Mouse (Mus musculus): Measurements from ENCODE around the gene Ift88. TPM values are rescaled to one million over a fixed set of nuclear protein-coding genes. Genes with fewer than 3 reads are reported as not detected.

Ift88 gene
- 5.3 and 6.1 TPM in 2 replicates for polyA plus RNA-seq (2015; fragmentation: Nextera tagmentation; extraction: Ambion mirVana)

GRCm38 (mm10) chr14:57423432-57424211, at the start of gene Ift88:
Ift88 (plus strand) TSS chr14:57424062.
- no peaks in the 10 kb centered on the region for H3K36me3 ChIP-seq
- H3K9ac ChIP-seq, result peak within 1 kb of the TSS; percentile 83
- H3K27ac ChIP-seq (replicated peaks), result no peak within 1 kb of the TSS
- peak within 1 kb of the TSS; percentile 73 for H3K4me2 ChIP-seq
- H3K9me3 ChIP-seq, result no peaks in the 10 kb centered on the region
- peak; percentile 94 for ATAC-seq (ENCODE audit: extremely low read depth, insufficient number of reproducible peaks, low FRiP score, low TSS enrichment)
- 4% methylated on average over 41 of the region's 42 CpGs for WGBS
- peak within 1 kb of the TSS; percentile 80 for H3K4me3 ChIP-seq
- H3K27me3 ChIP-seq (replicated peaks), result peaks cover 16% of the 10 kb centered on the region
- H3K4me1 ChIP-seq, result peaks cover 3% of the 10 kb centered on the region; the same call in 1 of the 2 replicates

- 60% methylated on average over 9 of the region's 9 CpGs for WGBS
- no peaks in the 10 kb centered on the region for H3K36me3 ChIP-seq
- no peak overlapping the region for H3K4me3 ChIP-seq
- no peak overlapping the region for H3K9ac ChIP-seq
- no peaks in the 10 kb centered on the region for H3K27me3 ChIP-seq (replicated peaks)
- ATAC-seq (ENCODE audit: extremely low read depth, insufficient number of reproducible peaks, low FRiP score, low TSS enrichment), result no peak
- no peaks in the 10 kb centered on the region for H3K9me3 ChIP-seq
- no peak overlapping the region for H3K27ac ChIP-seq (replicated peaks)
- no peak overlapping the region for H3K4me2 ChIP-seq
- H3K4me1 ChIP-seq, result no peaks in the 10 kb centered on the region
These were observed 48.7 kb upstream of the Ift88 start for GRCm38 (mm10) chr14:57375205-57375604.

GRCm38 (mm10) chr14:57376016-57376415, 47.8 kb upstream of the Ift88 start:
- Histone ChIP-seq H3K27ac (replicated peaks) (no peak overlapping the region), H3K9me3 (no peaks in the 10 kb centered on the region), H3K9ac (no peak overlapping the region), H3K4me2 (no peak overlapping the region), H3K36me3 (no peaks in the 10 kb centered on the region), H3K4me1 (no peaks in the 10 kb centered on the region), H3K27me3 (replicated peaks) (no peaks in the 10 kb centered on the region), H3K4me3 (no peak overlapping the region)
- no peak for ATAC-seq (ENCODE audit: extremely low read depth, insufficient number of reproducible peaks, low FRiP score, low TSS enrichment)
- WGBS, result 72% methylated on average over 8 of the region's 8 CpGs

- H3K9ac ChIP-seq, result no peak overlapping the region
- no peaks in the 10 kb centered on the region for H3K27me3 ChIP-seq (replicated peaks)
- H3K27ac ChIP-seq (replicated peaks), result no peak overlapping the region
- no peak overlapping the region for H3K4me2 ChIP-seq
- no peak overlapping the region for H3K4me3 ChIP-seq
- no peaks in the 10 kb centered on the region for H3K9me3 ChIP-seq
- WGBS, result 69% methylated on average over 9 of the region's 9 CpGs
- no peaks in the 10 kb centered on the region for H3K36me3 ChIP-seq
- H3K4me1 ChIP-seq, result no peaks in the 10 kb centered on the region
- no peak for ATAC-seq (ENCODE audit: extremely low read depth, insufficient number of reproducible peaks, low FRiP score, low TSS enrichment)
These were observed 46.9 kb upstream of the Ift88 start for GRCm38 (mm10) chr14:57376956-57377355.

- no peak overlapping the region for H3K9ac ChIP-seq
- H3K27me3 ChIP-seq (replicated peaks), result no peaks in the 10 kb centered on the region
- no peak overlapping the region for H3K27ac ChIP-seq (replicated peaks)
- H3K4me3 ChIP-seq, result no peak overlapping the region
- H3K4me1 ChIP-seq, result no peaks in the 10 kb centered on the region
- H3K4me2 ChIP-seq, result no peak overlapping the region
- 63% methylated on average over 5 of the region's 5 CpGs for WGBS
- H3K9me3 ChIP-seq, result no peaks in the 10 kb centered on the region
- ATAC-seq (ENCODE audit: extremely low read depth, insufficient number of reproducible peaks, low FRiP score, low TSS enrichment), result no peak
- H3K36me3 ChIP-seq, result no peaks in the 10 kb centered on the region
These were observed 46.3 kb upstream of the Ift88 start for GRCm38 (mm10) chr14:57377531-57377930.

GRCm38 (mm10) chr14:57385667-57386066, 38.2 kb upstream of the Ift88 start:
- ATAC-seq (ENCODE audit: extremely low read depth, insufficient number of reproducible peaks, low FRiP score, low TSS enrichment), result no peak
- no peaks in the 10 kb centered on the region for H3K27me3 ChIP-seq (replicated peaks)
- no peak overlapping the region for H3K4me2 ChIP-seq
- H3K9ac ChIP-seq, result no peak overlapping the region
- no peaks in the 10 kb centered on the region for H3K36me3 ChIP-seq
- H3K9me3 ChIP-seq, result no peaks in the 10 kb centered on the region
- WGBS, result 65% methylated on average over 5 of the region's 5 CpGs
- H3K27ac ChIP-seq (replicated peaks), result no peak overlapping the region
- peaks cover 9% of the 10 kb centered on the region for H3K4me1 ChIP-seq
- no peak overlapping the region for H3K4me3 ChIP-seq

- no peaks in the 10 kb centered on the region for H3K36me3 ChIP-seq
- peaks cover 9% of the 10 kb centered on the region for H3K4me1 ChIP-seq
- ATAC-seq (ENCODE audit: extremely low read depth, insufficient number of reproducible peaks, low FRiP score, low TSS enrichment), result no peak
- WGBS, result 44% methylated on average over 14 of the region's 14 CpGs
- H3K9me3 ChIP-seq, result no peaks in the 10 kb centered on the region
- H3K4me3 ChIP-seq, result no peak overlapping the region
- peak overlapping the region; percentile 34 for H3K4me2 ChIP-seq
- peak overlapping the region; percentile 62 for H3K27ac ChIP-seq (replicated peaks)
- H3K9ac ChIP-seq, result no peak overlapping the region
- no peaks in the 10 kb centered on the region for H3K27me3 ChIP-seq (replicated peaks)
These were observed 36.9 kb upstream of the Ift88 start for GRCm38 (mm10) chr14:57386758-57387561.

- no peak for ATAC-seq (ENCODE audit: extremely low read depth, insufficient number of reproducible peaks, low FRiP score, low TSS enrichment)
- Histone ChIP-seq H3K9ac (no peak overlapping the region), H3K4me3 (no peak overlapping the region), H3K27ac (replicated peaks) (no peak overlapping the region), H3K4me2 (no peak overlapping the region), H3K36me3 (no peaks in the 10 kb centered on the region), H3K4me1 (peaks cover 15% of the 10 kb centered on the region), H3K27me3 (replicated peaks) (no peaks in the 10 kb centered on the region), H3K9me3 (no peaks in the 10 kb centered on the region)
- WGBS, result 55% methylated on average over 4 of the region's 4 CpGs
These were observed 32.2 kb upstream of the Ift88 start for GRCm38 (mm10) chr14:57391621-57392020.

GRCm38 (mm10) chr14:57392278-57392677, 31.6 kb upstream of the Ift88 start:
- no peak overlapping the region for H3K4me3 ChIP-seq
- WGBS, result 45% methylated on average over 5 of the region's 5 CpGs
- H3K27me3 ChIP-seq (replicated peaks), result peaks cover 3% of the 10 kb centered on the region
- no peak overlapping the region for H3K27ac ChIP-seq (replicated peaks)
- H3K4me2 ChIP-seq, result no peak overlapping the region
- H3K9ac ChIP-seq, result no peak overlapping the region
- no peaks in the 10 kb centered on the region for H3K9me3 ChIP-seq
- no peak for ATAC-seq (ENCODE audit: extremely low read depth, insufficient number of reproducible peaks, low FRiP score, low TSS enrichment)
- no peaks in the 10 kb centered on the region for H3K36me3 ChIP-seq
- peaks cover 9% of the 10 kb centered on the region for H3K4me1 ChIP-seq

- H3K9ac ChIP-seq, result no peak overlapping the region
- ATAC-seq (ENCODE audit: extremely low read depth, insufficient number of reproducible peaks, low FRiP score, low TSS enrichment), result no peak
- no peaks in the 10 kb centered on the region for H3K9me3 ChIP-seq
- H3K4me1 ChIP-seq, result peaks cover 11% of the 10 kb centered on the region; the same call in 1 of the 2 replicates
- H3K27ac ChIP-seq (replicated peaks), result no peak overlapping the region
- no peak overlapping the region for H3K4me3 ChIP-seq
- no peak overlapping the region for H3K4me2 ChIP-seq
- WGBS, result 81% methylated on average over 2 of the region's 2 CpGs
- H3K36me3 ChIP-seq, result no peaks in the 10 kb centered on the region
- H3K27me3 ChIP-seq (replicated peaks), result peaks cover 8% of the 10 kb centered on the region
These were observed 28.4 kb upstream of the Ift88 start for GRCm38 (mm10) chr14:57395470-57395869.

GRCm38 (mm10) chr14:57397221-57397620, 26.6 kb upstream of the Ift88 start:
- peaks cover 8% of the 10 kb centered on the region for H3K27me3 ChIP-seq (replicated peaks)
- H3K4me1 ChIP-seq, result peaks cover 8% of the 10 kb centered on the region; the same call in 1 of the 2 replicates
- no peaks in the 10 kb centered on the region for H3K9me3 ChIP-seq
- no peaks in the 10 kb centered on the region for H3K36me3 ChIP-seq
- no peak overlapping the region; the same call in 1 of the 2 replicates for H3K4me2 ChIP-seq
- H3K4me3 ChIP-seq, result no peak overlapping the region
- no peak for ATAC-seq (ENCODE audit: extremely low read depth, insufficient number of reproducible peaks, low FRiP score, low TSS enrichment)
- WGBS, result 75% methylated on average over 5 of the region's 5 CpGs
- no peak overlapping the region for H3K9ac ChIP-seq
- H3K27ac ChIP-seq (replicated peaks), result no peak overlapping the region
